Mouse (Mus musculus) myocyte (in vitro differentiated cells): Measurements from ENCODE around the gene Cfap97. TPM values are rescaled to one million over a fixed set of nuclear protein-coding genes. Genes with fewer than 3 reads are reported as not detected.

Experiments
- H3K27me3 ChIP-seq: one replicate; pipeline ENCODE4 v1.6.1; 2011; ENCODE audit not compliant: control insufficient read depth, insufficient read depth, insufficient read length
- H3K36me3 ChIP-seq: one replicate; pipeline ENCODE4 v1.6.1; 2011; ENCODE audit not compliant: control insufficient read depth, insufficient read depth
- H3K4me2 ChIP-seq: one replicate; pipeline ENCODE4 v1.6.1; 2011; ENCODE audit warnings: low read depth, control low read depth
- H3K4me3 ChIP-seq: one replicate; pipeline ENCODE4 v1.5.1; 2011; ENCODE audit warnings: mild to moderate bottlenecking, control low read depth, moderate library complexity
- H3K79me2 ChIP-seq: one replicate; pipeline ENCODE4 v1.6.1; 2011; ENCODE audit not compliant: control insufficient read depth, insufficient read depth
- H3ac ChIP-seq: one replicate; pipeline ENCODE4 v1.6.1; 2011; ENCODE audit not compliant: control insufficient read depth, insufficient read length
- CEBPB ChIP-seq: IDR thresholded peaks from 2 replicates; pipeline ENCODE4 v1.6.1; 2011; ENCODE audit warnings: mild to moderate bottlenecking, moderate library complexity; ENCODE audit not compliant: poor library complexity, insufficient read depth, severe bottlenecking
- E2F4 ChIP-seq: IDR thresholded peaks from one replicate; pipeline ENCODE4 v1.6.1; 2011; ENCODE audit warnings: mild to moderate bottlenecking, control low read depth, moderate library complexity; ENCODE audit not compliant: insufficient read depth
- MAX ChIP-seq: IDR thresholded peaks from one replicate; pipeline ENCODE4 v1.6.1; 2011; ENCODE audit warnings: low read depth, mild to moderate bottlenecking, control low read depth
- MYOD1 ChIP-seq, 3 experiments: IDR thresholded peaks; one replicate each; pipeline ENCODE4 v1.6.1; 2011; ENCODE audit warnings: control low read depth in 2 of 3, low read depth in 2 of 3, mild to moderate bottlenecking in 2 of 3, moderate library complexity in 1 of 3; ENCODE audit not compliant: insufficient read length in 2 of 3, control insufficient read depth in 1 of 3
- MYOG ChIP-seq, 3 experiments: IDR thresholded peaks; one replicate each; pipeline ENCODE4 v1.6.1; 2011; ENCODE audit warnings: control low read depth in 2 of 3, low read depth in 2 of 3, mild to moderate bottlenecking in 2 of 3; ENCODE audit not compliant: insufficient read length in 2 of 3, control insufficient read depth in 1 of 3, insufficient read depth in 1 of 3
- POLR2A ChIP-seq: IDR thresholded peaks from one replicate; pipeline ENCODE4 v1.6.1; 2011; ENCODE audit warnings: low read depth, mild to moderate bottlenecking, control low read depth, moderate library complexity; ENCODE audit not compliant: insufficient read length
- POLR2AphosphoS2 ChIP-seq: IDR thresholded peaks from one replicate; pipeline ENCODE4 v1.6.1; 2011; ENCODE audit warnings: low read depth, control low read depth; ENCODE audit not compliant: insufficient read length
- REST ChIP-seq: IDR thresholded peaks from one replicate; pipeline ENCODE4 v1.6.1; 2011; ENCODE audit warnings: mild to moderate bottlenecking, control low read depth, moderate library complexity; ENCODE audit not compliant: insufficient read depth, insufficient read length
- SRF ChIP-seq: IDR thresholded peaks from one replicate; pipeline ENCODE4 v1.6.1; 2011; ENCODE audit warnings: low read depth; ENCODE audit not compliant: control insufficient read depth, insufficient read length
- TCF12 ChIP-seq: IDR thresholded peaks from one replicate; pipeline ENCODE4 v1.6.1; 2011; ENCODE audit warnings: mild to moderate bottlenecking, control low read depth; ENCODE audit not compliant: poor library complexity, insufficient read depth, severe bottlenecking
- TCF3 ChIP-seq: IDR thresholded peaks from one replicate; pipeline ENCODE4 v1.6.1; 2011; ENCODE audit warnings: low read depth, control low read depth; ENCODE audit not compliant: insufficient read length
- USF1 ChIP-seq: IDR thresholded peaks from one replicate; pipeline ENCODE4 v1.6.1; 2011; ENCODE audit warnings: low read depth, mild to moderate bottlenecking, control low read depth, moderate library complexity
- polyA plus RNA-seq: library from polyadenylated mRNA; unstranded; fragments of >200 nt; fragmentation: generic; extraction: Trizol; gene quantifications from one replicate; pipeline ENCODE4 v1.2.1, GENCODE M21; 2012; ENCODE audit warnings: missing spikeins

The Cfap97 gene
- polyA plus RNA-seq, 1 experiment, result 2.9 TPM

DNA sequence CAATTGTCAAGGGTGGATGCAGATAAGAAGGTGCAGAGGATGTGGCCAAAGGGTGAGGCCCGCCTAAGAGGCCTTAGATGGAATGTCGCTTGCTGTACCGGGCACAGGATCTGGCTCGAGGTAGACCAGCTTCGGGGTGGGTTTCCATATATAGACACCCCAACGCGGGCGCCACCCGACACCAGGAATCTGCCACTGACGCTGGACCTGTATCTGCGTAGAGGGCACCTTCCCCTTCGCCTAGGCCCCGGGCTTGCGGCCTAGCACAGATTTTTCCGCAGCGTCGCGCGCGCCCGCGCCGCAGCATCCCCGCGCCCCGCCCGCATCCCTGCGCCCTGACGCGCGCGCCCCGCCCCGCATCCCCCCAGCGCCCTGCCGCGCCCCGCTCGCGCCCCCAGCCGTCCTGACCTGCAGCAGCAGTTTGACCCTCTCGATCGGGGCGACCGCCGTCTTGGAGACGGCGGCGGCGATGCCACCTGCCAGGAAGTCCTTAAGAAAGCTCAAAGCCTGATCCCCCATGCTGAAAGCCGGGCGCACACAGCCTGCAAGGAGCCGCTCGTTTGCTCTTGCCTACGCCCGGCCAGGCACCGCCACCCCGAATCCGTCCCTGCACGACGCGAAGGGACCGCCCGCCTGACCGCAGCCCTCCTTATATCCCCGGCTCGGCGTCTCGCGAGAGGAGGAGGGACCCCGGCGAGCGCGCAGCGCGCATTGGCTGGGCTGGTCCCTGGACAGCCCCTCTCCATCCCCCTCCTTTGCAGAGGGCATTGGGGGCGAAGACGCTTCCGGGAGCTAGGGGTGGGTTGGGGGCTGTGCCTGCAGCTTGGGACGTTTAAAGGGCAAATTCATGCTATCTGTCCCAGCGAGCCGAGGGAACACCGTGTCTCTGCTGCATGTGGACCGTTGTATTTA is 59.1 kb downstream of the Cfap97 start, which contains the start of gene Slc25a4:
Gene Slc25a4 (minus strand): TSS at position 881 of the 912 bp plus-strand sequence.
- H3ac ChIP-seq, result peak within 1 kb of the TSS; percentile 32
- peak within 1 kb of the TSS; percentile 82 for H3K4me3 ChIP-seq
- peaks cover 28% of the 10 kb centered on the region for H3K36me3 ChIP-seq
- no peaks in the 10 kb centered on the region for H3K27me3 ChIP-seq
- peak within 1 kb of the TSS; percentile 93 for H3K4me2 ChIP-seq
- peak in 2 of 3 experiments; percentile 2 to 30 for TF ChIP-seq MYOG (IDR thresholded peaks at IDR 0.05; ENCODE audit: control insufficient read depth in 1 of 3, insufficient read depth in 1 of 3, insufficient read length in 2 of 3, low read depth in 2 of 3)
- no peak for TF ChIP-seq TCF3
- no peak for TF ChIP-seq E2F4
- TF ChIP-seq SRF, result peak; percentile 30
- TF ChIP-seq REST, result peak; percentile 39
- TF ChIP-seq TCF12, result no peak
- peak; percentile 98 for TF ChIP-seq POLR2A
- TF ChIP-seq CEBPB, result no peak
- peak; percentile 99 for TF ChIP-seq POLR2AphosphoS2
- TF ChIP-seq MYOD1 (IDR thresholded peaks at IDR 0.05; ENCODE audit: control insufficient read depth in 1 of 3, insufficient read length in 2 of 3, low read depth in 2 of 3), result no peak
- TF ChIP-seq MAX, result no peak
- no peak for TF ChIP-seq USF1
- peaks cover 26% of the 10 kb centered on the region for H3K79me2 ChIP-seq

DNA sequence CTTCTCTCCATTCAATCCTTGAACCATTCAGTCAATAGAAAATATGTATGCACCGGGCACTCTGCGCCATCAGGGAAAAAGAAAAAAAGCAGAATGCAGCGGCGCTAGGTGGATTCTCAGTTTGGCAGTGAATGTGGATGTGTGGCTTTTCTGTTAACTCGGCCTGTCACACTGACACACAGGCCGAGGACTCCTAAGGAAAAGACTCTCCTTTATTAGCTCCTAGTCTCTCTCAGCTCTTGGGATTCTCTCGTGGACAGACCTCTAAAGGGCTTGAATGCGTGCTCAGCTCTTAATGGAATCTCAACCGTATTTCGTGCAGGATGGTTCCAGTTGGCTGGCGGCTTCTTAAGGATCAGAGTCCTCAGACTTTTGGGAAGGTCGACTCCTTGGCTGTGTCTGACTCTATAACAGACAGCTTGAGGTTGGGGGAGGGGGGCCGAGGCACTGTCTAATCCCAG is 60.1 kb downstream of the Cfap97 start:
- TF ChIP-seq TCF12 (no peak), MYOD1 (IDR thresholded peaks at IDR 0.05; ENCODE audit: control insufficient read depth in 1 of 3, insufficient read length in 2 of 3, low read depth in 2 of 3) (no peak), MYOG (IDR thresholded peaks at IDR 0.05; ENCODE audit: control insufficient read depth in 1 of 3, insufficient read depth in 1 of 3, insufficient read length in 2 of 3, low read depth in 2 of 3) (no peak), MAX (no peak), POLR2A (no peak), USF1 (no peak), E2F4 (no peak), SRF (no peak), REST (no peak), TCF3 (no peak), CEBPB (no peak), POLR2AphosphoS2 (no peak)
- Histone ChIP-seq H3ac (no peak overlapping the region), H3K36me3 (peaks cover 20% of the 10 kb centered on the region), H3K27me3 (no peaks in the 10 kb centered on the region), H3K4me3 (peak overlapping the region; percentile 82), H3K4me2 (peak overlapping the region; percentile 93), H3K79me2 (peaks cover 26% of the 10 kb centered on the region)

DNA sequence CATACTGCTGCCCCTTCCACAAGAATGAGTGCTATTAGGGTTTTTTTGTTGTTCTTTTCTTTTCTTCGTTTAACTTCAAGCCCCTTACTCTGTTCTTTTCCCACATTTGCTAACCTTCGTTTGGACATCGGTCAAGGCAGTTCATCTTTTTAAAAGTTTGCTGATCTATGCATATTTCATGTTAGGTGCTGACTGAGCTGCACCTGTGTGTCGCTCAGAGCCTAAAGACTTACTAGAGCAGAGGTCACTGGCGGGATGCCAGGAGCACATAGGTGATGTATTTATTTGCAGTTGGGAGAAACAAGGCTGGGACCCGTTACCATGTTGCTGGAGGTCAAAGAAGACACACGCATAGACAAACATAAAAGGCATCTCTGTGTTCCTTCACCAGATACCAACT is 60.6 kb downstream of the Cfap97 start:
- Histone ChIP-seq H3K4me2 (no peak overlapping the region), H3K36me3 (peaks cover 15% of the 10 kb centered on the region), H3K4me3 (peak overlapping the region; percentile 82), H3ac (no peak overlapping the region), H3K79me2 (peaks cover 26% of the 10 kb centered on the region), H3K27me3 (no peaks in the 10 kb centered on the region)
- TF ChIP-seq MYOG (IDR thresholded peaks at IDR 0.05; ENCODE audit: control insufficient read depth in 1 of 3, insufficient read depth in 1 of 3, insufficient read length in 2 of 3, low read depth in 2 of 3) (no peak), E2F4 (no peak), MAX (no peak), TCF3 (no peak), POLR2A (no peak), POLR2AphosphoS2 (no peak), TCF12 (no peak), SRF (no peak), CEBPB (no peak), MYOD1 (IDR thresholded peaks at IDR 0.05; ENCODE audit: control insufficient read depth in 1 of 3, insufficient read length in 2 of 3, low read depth in 2 of 3) (no peak), REST (no peak), USF1 (no peak)

DNA sequence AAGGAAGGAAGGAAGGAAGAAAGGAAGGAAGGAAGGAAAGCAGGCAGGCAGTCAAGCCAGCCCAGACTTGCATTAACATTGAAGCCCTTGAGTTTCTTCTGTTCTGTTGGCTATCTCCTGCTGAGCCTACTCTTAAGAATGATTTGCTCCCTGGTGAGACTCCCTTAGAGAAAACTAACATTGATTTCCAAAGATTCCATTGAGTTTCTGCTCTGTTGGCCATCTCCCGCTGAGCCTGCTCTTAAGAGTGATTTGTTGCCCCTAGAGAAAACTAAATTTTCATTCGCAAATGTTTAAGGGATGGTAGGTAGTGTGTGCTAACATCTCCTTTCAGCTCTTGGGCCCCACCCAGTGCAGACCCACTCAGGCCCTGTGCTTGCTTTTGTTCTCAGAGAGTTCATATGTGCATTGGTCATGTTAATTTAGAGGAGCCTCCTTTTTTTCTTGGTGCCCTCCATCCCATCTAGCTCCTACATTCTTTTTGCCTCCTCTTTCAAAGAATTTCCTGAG is 62.5 kb downstream of the Cfap97 start:
- Histone ChIP-seq H3K4me2 (no peak overlapping the region), H3K36me3 (no peaks in the 10 kb centered on the region), H3ac (no peak overlapping the region), H3K27me3 (no peaks in the 10 kb centered on the region), H3K4me3 (no peak overlapping the region), H3K79me2 (peaks cover 14% of the 10 kb centered on the region)
- TF ChIP-seq MYOD1 (IDR thresholded peaks at IDR 0.05; ENCODE audit: control insufficient read depth in 1 of 3, insufficient read length in 2 of 3, low read depth in 2 of 3) (no peak), REST (no peak), USF1 (no peak), TCF3 (no peak), SRF (no peak), POLR2AphosphoS2 (no peak)
